Mouse (Mus musculus) bone marrow macrophage, adult 2 months (primary cell): ENCODE data around the gene Ttc25. TPM values are rescaled to one million over a fixed set of nuclear protein-coding genes. Genes with fewer than 3 reads are reported as not detected.

Experiments used
- H3K27ac ChIP-seq: 2 replicates; pipeline ENCODE4 v1.5.1; 2012; ENCODE audit warnings: low read depth, low read length; ENCODE audit not compliant: insufficient read depth
- H3K4me1 ChIP-seq: 2 replicates; pipeline ENCODE4 v1.6.1; 2012; ENCODE audit warnings: low read length; ENCODE audit not compliant: control insufficient read depth, insufficient read depth
- H3K4me3 ChIP-seq: 2 replicates; pipeline ENCODE4 v1.5.1; 2012; ENCODE audit warnings: mild to moderate bottlenecking, low read length, moderate library complexity; ENCODE audit not compliant: insufficient read depth
- CTCF ChIP-seq: IDR thresholded peaks from 2 replicates; pipeline ENCODE4 v1.5.1; 2012; ENCODE audit warnings: low read depth, mild to moderate bottlenecking, low read length, moderate library complexity
- POLR2A ChIP-seq: IDR thresholded peaks from 2 replicates; pipeline ENCODE4 v1.6.1; 2012; ENCODE audit warnings: mild to moderate bottlenecking, low read depth, low read length, borderline replicate concordance
- polyA plus RNA-seq: library from polyadenylated mRNA; stranded (reverse); fragments of >200 nt; gene quantifications from 2 replicates; pipeline ENCODE4 v1.2.4, GENCODE M21; 2012; ENCODE audit not compliant: missing spikeins, insufficient read depth, insufficient read length

Gene Ttc25
- polyA plus RNA-seq, 1 experiment: 0.34 TPM

DNA sequence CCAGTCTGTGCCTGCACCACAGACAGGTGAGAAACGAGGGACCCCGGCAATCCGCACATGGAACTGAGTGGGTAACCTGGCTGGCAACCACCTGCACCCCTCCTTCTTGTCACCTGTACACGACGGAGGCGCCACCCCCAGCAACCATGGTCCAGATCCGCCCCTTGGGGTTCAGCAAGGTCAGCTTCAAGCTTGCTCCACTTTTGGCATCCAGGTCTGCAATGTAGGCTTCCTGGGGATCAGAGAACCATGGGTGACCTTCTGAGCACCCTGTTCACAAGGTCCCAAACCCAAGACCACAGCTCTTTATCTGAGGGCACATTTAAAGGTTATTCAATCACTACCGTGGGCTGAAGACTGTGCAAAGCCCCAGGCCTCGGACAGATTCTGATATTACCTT is 29.6 kb upstream of the Ttc25 start:
- TF ChIP-seq CTCF: no peak
- TF ChIP-seq POLR2A: no peak
- no peaks in the 10 kb centered on the region for H3K4me1 ChIP-seq
- no peak overlapping the region for H3K4me3 ChIP-seq
- H3K27ac ChIP-seq: no peak overlapping the region

DNA sequence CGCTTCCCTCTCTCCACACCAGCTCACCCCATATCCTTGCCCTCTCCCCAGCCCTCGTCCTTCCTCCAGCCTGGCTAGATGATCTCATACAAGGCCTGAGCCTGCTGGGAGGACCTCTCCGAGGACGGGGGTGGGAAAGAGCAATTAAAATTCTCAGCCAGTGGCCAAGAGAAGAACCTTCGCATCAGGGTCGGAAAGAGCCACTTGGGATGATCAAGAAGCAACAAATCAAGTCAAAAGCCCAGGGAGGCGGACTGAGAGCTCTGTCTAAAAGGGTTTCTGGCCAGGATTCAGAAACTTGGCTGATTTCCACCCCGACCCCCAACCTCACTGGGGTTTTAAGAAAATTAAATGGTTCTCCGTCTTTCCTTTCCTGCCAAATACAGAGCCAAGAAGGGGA is 29.1 kb upstream of the Ttc25 start:
- no peak overlapping the region for H3K27ac ChIP-seq
- TF ChIP-seq CTCF (no peak), POLR2A (no peak)
- H3K4me3 ChIP-seq: no peak overlapping the region
- no peaks in the 10 kb centered on the region for H3K4me1 ChIP-seq

DNA sequence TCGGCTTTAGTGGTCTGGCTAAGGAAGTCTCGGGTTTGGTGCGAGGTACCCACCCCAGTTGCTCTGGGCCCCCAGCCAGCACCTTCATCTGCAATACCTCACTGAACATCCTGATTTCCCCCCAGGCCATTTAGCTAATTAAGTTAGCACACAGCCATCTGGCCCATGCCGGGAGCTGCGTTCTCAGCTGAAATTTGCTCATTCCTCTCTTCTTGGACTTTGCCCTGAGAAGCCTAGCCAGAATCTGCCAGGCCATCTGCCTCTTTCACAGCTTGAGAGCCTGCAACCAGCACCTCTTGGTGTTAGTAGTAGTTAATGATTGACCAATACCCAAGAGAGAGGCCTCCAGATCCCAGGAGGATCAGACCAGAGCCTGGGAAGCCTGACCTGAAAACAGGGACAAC is 27.2 kb upstream of the Ttc25 start:
- Histone ChIP-seq H3K4me1 (no peaks in the 10 kb centered on the region), H3K27ac (no peak overlapping the region), H3K4me3 (no peak overlapping the region)
- TF ChIP-seq POLR2A (no peak), CTCF (no peak)

DNA sequence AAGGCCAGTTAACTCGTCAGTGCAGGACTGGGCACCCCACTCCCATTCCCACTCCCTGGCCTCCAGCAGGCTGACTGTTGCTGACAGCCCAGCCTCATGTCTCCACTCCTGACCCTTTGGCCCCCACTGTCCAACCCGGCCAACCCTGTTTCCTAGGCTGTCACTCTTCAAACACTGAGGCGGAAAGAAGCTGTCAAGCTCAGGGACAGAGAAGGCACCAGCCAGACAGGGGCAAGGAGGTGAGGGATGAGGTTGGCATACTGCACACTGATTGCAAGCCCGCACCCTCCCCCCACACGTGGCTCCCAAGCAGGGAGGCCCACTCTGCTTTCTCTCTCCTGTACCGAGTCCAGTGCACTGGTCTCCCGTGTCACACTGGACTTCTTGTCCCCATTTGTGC is 26.2 kb upstream of the Ttc25 start:
- no peak for TF ChIP-seq POLR2A
- no peak for TF ChIP-seq CTCF
- Histone ChIP-seq H3K4me3 (no peak overlapping the region), H3K27ac (no peak overlapping the region), H3K4me1 (peaks cover 2% of the 10 kb centered on the region; the same call in 1 of the 2 replicates)

DNA sequence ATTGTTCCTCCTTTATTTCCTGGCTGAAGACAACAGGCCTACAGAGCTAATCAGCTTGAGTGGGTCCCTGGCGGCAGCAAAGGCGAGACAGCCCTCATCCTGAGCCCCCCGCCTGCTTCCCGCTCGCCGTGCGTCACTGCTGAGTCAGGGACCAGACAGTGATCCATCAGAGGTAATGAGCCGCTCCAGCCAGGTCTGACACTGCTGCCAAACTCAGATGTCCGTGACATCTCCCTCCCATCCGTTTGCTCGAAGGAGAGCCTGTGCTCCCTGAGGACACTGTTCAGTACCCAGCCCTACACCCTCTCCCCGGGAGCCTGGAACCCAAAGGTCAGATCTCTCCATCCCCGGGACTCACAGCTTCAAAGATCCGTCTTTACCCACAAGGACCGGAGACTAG is 24.6 kb upstream of the Ttc25 start:
- Histone ChIP-seq H3K27ac (no peak overlapping the region), H3K4me3 (no peak overlapping the region), H3K4me1 (peaks cover 18% of the 10 kb centered on the region)
- TF ChIP-seq POLR2A (no peak), CTCF (no peak)

DNA sequence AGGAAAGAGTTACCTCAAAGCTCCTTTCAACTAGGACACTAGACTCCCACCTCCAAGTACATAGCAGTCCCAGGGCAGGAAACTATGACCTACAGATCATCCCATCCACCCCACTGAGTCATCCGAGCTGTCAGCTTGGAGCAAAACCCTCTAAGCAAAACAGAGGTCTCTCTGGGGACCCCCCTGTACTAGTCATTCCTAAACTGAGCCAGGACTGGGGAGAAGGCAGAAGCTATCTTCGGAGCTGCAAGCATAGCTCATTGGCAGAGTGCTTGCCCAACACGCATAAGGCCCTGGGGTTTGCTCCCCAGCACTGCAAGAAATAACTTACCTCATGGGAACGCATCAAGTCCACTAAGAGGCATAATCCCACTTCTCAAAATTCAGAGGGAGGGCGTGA is 21.0 kb upstream of the Ttc25 start:
- Histone ChIP-seq H3K27ac (no peak overlapping the region), H3K4me3 (no peak overlapping the region), H3K4me1 (peaks cover 30% of the 10 kb centered on the region)
- TF ChIP-seq CTCF (no peak), POLR2A (no peak)

DNA sequence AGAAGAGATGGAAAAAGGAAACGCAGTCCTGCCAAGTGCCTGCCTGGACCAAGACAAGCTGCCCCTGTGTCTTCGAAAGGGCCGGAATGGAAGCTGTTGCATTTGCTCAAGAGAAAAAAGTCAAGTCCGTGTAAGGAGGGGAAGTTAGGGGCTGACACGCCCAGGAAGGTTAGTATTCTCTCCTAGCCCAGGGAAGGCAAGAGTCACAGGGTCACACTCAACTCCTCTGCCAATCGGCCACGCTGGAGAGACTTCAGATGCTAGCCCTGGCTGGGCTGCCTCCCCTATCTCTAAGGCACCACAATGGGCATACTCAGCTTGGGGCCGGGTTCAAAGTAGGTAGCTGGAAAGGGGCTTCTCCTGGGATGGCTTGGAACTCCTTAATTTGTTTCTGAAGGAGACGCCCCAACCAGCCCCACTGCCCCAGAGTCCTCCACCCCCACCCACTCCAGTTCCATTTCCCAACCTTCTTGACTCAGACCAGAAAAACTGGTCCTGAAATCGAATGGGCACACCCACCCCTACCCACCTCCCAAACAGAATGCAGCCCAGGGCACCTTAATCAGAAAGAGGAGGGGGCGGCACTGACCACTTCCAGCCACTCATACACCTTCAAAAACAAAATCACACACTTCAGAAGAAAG is 20.3 kb upstream of the Ttc25 start:
- no peak overlapping the region for H3K27ac ChIP-seq
- H3K4me3 ChIP-seq: peak overlapping the region; percentile 78
- TF ChIP-seq CTCF (no peak), POLR2A (no peak)
- H3K4me1 ChIP-seq: peaks cover 30% of the 10 kb centered on the region

DNA sequence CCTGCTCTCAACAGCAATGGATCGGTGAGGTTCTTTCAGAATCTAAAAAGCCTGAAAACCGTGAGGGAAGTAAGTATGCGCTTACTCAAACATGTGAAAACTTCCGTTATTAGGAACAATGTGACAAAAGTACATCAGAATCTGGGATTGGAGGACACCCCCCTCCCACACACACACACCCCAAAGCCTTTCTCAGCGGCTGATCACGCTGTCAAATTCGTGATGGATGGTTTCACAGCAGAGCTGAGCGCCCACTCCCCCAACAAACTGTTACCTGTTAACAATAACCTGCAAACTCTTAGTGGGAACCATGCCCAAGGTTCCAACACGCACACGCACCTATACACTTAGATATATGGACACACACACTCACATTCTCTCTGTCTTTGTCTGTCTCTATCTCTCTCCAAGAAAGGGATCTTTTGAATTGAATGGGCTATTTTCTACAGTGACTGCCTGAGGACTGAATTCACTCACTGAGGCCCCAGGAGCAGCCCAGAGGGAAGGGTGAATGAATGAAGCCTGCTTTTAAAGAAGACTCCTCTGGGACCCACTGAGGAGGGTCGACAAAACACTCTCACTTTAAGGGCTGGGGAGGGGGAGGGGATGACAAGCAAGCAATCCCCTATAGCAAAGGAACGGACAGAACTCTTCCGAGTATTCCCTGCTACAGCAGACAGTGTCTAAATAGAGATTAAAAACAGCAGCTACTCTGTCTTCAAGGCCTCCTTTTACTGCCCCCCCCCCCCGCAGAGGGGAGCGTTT is 19.2 kb upstream of the Ttc25 start:
- H3K4me3 ChIP-seq: peak overlapping the region; percentile 78

DNA sequence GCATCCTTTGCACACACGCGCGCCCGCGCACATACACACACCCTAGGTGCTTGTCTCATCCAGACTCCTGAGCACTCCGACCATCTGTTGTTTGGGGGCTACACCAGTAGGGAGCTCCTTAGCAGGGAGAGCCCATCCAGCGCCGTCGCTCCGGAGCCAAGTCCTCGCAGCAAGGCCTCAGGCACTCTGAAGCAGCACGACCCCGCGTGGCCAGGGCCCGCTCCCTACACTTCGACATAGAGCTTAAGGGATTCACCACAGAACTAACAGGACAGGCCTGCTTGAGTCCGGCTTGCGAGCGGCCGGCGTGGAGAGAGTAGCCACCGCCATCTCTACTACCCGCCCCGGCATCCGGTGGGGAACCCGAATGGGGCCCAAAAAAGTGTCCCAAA is 18.3 kb upstream of the Ttc25 start:
- H3K4me3 ChIP-seq: peak overlapping the region; percentile 78
- peak overlapping the region; percentile 75 for H3K27ac ChIP-seq
- peaks cover 30% of the 10 kb centered on the region for H3K4me1 ChIP-seq
- TF ChIP-seq POLR2A (no peak), CTCF (no peak)

More for the DNA sequence above, 19.2 kb upstream of the Ttc25 start:
- Histone ChIP-seq H3K4me1 (peaks cover 30% of the 10 kb centered on the region), H3K27ac (no peak overlapping the region)
- TF ChIP-seq CTCF (no peak), POLR2A (no peak)

DNA sequence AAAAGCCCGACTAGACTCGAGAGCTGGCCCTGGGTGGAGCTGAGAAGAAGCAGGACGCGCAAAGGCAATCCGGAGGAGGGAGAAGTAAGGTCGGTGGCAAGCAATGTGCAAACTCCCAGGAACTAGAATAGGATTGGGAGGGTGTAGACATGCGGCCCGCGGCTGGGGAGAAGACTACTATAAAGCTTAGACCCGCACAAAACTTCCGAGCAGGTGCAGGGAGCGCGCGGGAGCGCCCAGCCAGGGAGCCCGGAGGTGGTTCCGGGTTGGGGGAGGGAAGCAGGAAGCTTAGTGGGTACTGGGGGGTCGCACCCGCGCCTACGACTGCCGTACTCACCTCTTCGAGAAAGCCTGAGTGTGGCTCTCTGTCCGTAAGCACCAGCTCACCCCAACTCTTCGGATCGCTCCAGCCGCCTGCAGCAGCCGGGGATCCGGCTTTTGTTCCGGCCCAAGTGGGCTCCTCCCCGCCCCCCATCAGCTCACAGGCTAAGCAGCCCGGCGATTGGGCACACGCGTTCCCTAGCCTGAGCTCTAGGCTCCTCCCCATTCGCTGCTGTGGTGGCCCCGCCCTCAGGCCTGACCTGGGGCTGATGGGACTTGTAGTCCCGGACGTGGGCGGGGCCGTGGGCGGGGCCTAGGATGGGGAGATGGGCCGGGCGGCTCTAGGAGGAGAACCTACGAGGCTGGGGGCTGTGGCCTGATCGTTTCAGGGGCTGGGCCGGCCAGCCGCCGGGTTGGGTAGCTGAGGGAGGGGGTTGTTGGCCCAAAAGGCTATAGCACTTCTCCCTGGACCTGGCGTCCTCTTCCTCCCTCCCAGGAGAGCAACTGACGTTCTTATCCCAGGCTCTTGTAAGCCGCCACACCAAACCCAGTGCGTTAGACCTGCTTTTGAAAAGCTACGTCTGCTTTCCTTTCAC is 17.7 kb upstream of the Ttc25 start, which contains the start of gene Acly:
TSS of gene Acly (minus strand) at position 543 of the 917 bp plus-strand sequence.
- H3K4me1 ChIP-seq: peaks cover 30% of the 10 kb centered on the region
- TF ChIP-seq POLR2A (peak; percentile 97), CTCF (no peak)
- H3K27ac ChIP-seq: peak within 1 kb of the TSS; percentile 75
- H3K4me3 ChIP-seq: peak within 1 kb of the TSS; percentile 78
